Mouse (Mus musculus) myocyte (in vitro differentiated cells): ENCODE data around the gene Marcksl1.

ENCODE experiments used
- MAX ChIP-seq: IDR thresholded peaks from one replicate; pipeline ENCODE4 v1.6.1; 2011; ENCODE audit warnings: low read depth, mild to moderate bottlenecking, control low read depth
- MYOG ChIP-seq, 3 experiments: IDR thresholded peaks; one replicate each; pipeline ENCODE4 v1.6.1; 2011; ENCODE audit warnings: control low read depth in 2 of 3, low read depth in 2 of 3, mild to moderate bottlenecking in 2 of 3; ENCODE audit not compliant: insufficient read length in 2 of 3, control insufficient read depth in 1 of 3, insufficient read depth in 1 of 3
- POLR2A ChIP-seq: IDR thresholded peaks from one replicate; pipeline ENCODE4 v1.6.1; 2011; ENCODE audit warnings: low read depth, mild to moderate bottlenecking, control low read depth, moderate library complexity; ENCODE audit not compliant: insufficient read length
- TCF12 ChIP-seq: IDR thresholded peaks from one replicate; pipeline ENCODE4 v1.6.1; 2011; ENCODE audit warnings: mild to moderate bottlenecking, control low read depth; ENCODE audit not compliant: poor library complexity, insufficient read depth, severe bottlenecking
- USF1 ChIP-seq: IDR thresholded peaks from one replicate; pipeline ENCODE4 v1.6.1; 2011; ENCODE audit warnings: low read depth, mild to moderate bottlenecking, control low read depth, moderate library complexity

DNA sequence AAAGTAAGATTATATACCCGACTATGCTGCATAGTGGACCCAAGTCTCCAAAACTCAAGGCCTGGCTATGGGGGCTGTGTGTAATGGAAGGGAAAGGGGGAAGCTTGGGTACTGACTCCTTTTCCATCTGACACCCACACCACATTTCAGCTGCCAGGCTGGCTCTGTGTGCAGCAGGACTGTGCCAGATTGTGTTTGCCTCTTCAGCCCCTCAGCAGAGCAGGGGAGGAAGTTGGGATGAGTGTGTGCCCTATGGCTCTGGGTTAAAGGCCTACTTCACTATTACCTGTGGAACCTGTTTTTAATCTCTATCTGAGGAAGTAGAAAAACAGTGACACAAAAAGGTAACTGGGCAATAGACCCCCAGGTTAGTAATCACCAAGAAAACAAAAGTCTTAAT lies 32.3 kb upstream of the Marcksl1 start:
- TF ChIP-seq USF1 (no peak), MYOG (IDR thresholded peaks at IDR 0.05; ENCODE audit: control insufficient read depth in 1 of 3, insufficient read depth in 1 of 3, insufficient read length in 2 of 3, low read depth in 2 of 3) (no peak), POLR2A (no peak), TCF12 (no peak), MAX (no peak)
